Mouse (Mus musculus): ENCODE results near the gene Igf1r. TPM values are rescaled to one million over a fixed set of nuclear protein-coding genes. Genes with fewer than 3 reads are reported as not detected.

Igf1r gene
- polyA plus RNA-seq, 1 experiment from 2014 or later = 10.2 TPM

DNA sequence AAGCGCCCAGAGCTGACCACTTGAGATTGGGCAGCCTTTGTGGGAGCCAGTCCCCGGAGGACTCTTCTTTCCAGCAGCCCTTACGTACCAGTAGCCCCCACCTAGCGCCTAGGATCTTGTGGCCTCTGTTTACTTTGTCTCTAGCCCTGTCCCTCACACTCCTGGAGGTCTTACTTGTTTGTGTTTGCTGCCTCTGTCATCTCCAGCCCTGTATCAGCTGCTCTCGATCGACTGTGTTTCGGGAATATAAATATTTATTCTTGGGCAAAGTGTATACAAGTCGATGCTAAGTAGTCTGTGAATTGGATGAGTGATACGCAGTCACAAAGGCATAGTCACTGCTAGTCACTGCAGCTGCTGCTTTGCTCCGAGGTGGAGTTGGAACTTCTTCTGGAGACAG lies 147.8 kb downstream of the Igf1r start:
- Histone ChIP-seq H3K9me3 (ENCODE audit: control insufficient read depth, low read length) (no peaks in the 10 kb centered on the region), H3K9ac (ENCODE audit: low read depth, low read length) (no peak overlapping the region), H3K36me3 (ENCODE audit: control insufficient read depth, insufficient read depth, low read length) (no peaks in the 10 kb centered on the region), H3K27ac (ENCODE audit: low read depth, low read length) (no peak overlapping the region), H3K4me2 (no peak overlapping the region), H3K4me3 (ENCODE audit: low read depth, low read length) (no peak overlapping the region), H3K4me1 (replicated peaks; ENCODE audit: control insufficient read depth, insufficient read depth, low read length) (peaks cover 14% of the 10 kb centered on the region), H3K27me3 (replicated peaks; ENCODE audit: control insufficient read depth, insufficient read depth, low read length) (no peaks in the 10 kb centered on the region)
- WGBS = 71% methylated on average over 10 of the region's 10 CpGs
- DNase-seq (ENCODE audit: low spot score) (no peak), ATAC-seq (replicated peaks; ENCODE audit: low FRiP score) (no peak)

DNA sequence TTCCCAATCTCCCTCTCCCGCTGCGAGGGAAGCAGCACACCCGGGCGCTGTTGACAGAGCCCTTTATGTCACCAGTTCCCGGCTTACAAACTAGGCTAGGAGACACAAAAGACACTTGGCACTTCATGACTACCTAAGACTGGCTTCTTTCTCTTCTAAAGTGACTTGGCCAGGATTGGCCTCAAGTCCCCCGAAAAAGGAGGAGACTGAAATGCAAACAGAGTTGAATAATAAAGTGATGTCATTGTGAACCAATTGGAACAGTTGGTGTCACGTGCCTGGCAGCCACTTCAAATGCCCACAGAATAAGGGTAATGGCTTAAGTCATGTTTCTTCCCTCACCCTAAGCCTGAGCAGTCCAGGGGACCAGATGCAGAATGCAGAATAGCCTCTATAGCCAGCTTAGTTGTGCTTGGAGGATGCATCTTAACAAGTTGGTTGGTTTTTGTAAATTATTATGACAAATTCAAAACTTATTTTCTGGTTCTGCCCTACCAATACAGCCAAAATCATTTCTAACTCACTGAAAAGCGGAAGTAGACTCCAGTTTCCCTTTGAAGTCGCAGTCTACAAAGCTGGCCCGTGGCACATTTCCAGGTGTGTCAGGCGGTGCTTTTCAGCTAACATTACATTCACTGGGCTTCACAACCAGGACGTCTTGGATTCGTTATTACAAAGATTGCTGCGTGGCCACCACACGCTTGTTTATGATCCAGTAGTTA lies 150.0 kb downstream of the Igf1r start:
- H3K27me3 ChIP-seq (replicated peaks; ENCODE audit: control insufficient read depth, insufficient read depth, low read length) = no peaks in the 10 kb centered on the region
- no peak overlapping the region for H3K27ac ChIP-seq (ENCODE audit: low read depth, low read length)
- H3K36me3 ChIP-seq (ENCODE audit: control insufficient read depth, insufficient read depth, low read length) = no peaks in the 10 kb centered on the region
- DNase-seq (ENCODE audit: low spot score) (no peak), ATAC-seq (replicated peaks; ENCODE audit: low FRiP score) (no peak)
- H3K4me2 ChIP-seq = no peak overlapping the region
- no peak overlapping the region for H3K4me3 ChIP-seq (ENCODE audit: low read depth, low read length)
- 77% methylated on average over 15 of the region's 15 CpGs for WGBS
- H3K9me3 ChIP-seq (ENCODE audit: control insufficient read depth, low read length) = no peaks in the 10 kb centered on the region
- H3K9ac ChIP-seq (ENCODE audit: low read depth, low read length) = no peak overlapping the region
- peaks cover 7% of the 10 kb centered on the region; the same call in 1 of the 2 replicates for H3K4me1 ChIP-seq (replicated peaks; ENCODE audit: control insufficient read depth, insufficient read depth, low read length)

DNA sequence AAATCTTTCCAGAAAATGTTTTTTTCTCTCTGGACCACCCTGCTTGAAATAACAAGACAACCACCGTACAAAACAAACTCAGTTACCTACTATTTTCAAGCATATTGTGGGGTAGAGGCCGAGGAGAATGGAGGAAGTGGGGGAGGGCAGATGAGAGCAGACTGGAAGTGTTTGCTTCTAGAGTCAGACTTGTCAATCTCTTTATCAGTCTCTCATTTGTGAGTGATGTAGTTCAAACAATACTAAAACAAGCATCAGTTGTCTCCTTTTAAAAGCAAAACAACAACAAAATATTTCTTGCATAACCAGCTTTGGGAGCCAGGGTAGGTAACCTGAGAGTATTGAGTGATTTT lies 150.5 kb downstream of the Igf1r start:
- no peak for DNase-seq (ENCODE audit: low spot score)
- WGBS = 25% methylated on average over 2 of the region's 2 CpGs
- no peak overlapping the region for H3K9ac ChIP-seq (ENCODE audit: low read depth, low read length)

DNA sequence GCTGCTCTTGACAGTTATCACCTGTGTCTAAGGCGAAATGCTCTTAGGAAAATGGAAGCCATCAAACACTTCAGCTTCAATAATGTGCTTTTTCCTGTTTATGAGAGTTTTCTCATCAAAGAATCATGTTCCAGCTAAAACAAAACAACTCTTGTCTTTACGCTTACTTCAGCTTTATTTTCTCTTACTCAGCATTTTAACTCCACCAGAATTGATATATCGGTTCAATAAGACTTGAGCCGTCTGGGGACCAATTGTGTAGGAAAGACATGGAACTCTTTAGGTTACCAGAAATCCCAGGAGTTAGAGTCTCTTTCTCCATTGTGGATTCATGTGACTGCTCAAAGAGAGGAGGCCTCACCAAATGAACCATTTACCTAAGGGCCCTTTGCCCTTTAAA lies 158.9 kb downstream of the Igf1r start:
- Histone ChIP-seq H3K9me3 (ENCODE audit: control insufficient read depth, low read length) (no peaks in the 10 kb centered on the region), H3K9ac (ENCODE audit: low read depth, low read length) (no peak overlapping the region), H3K27me3 (replicated peaks; ENCODE audit: control insufficient read depth, insufficient read depth, low read length) (0 out of 2 replicates have a peak, but pooled peaks cover 2% of the 10 kb centered on the region), H3K27ac (ENCODE audit: low read depth, low read length) (no peak overlapping the region), H3K36me3 (ENCODE audit: control insufficient read depth, insufficient read depth, low read length) (no peaks in the 10 kb centered on the region), H3K4me2 (no peak overlapping the region), H3K4me3 (ENCODE audit: low read depth, low read length) (no peak overlapping the region), H3K4me1 (replicated peaks; ENCODE audit: control insufficient read depth, insufficient read depth, low read length) (peaks cover 34% of the 10 kb centered on the region)
- WGBS = 94% methylated on average over 4 of the region's 4 CpGs
- DNase-seq (ENCODE audit: low spot score) (no peak), ATAC-seq (replicated peaks; ENCODE audit: low FRiP score) (no peak)

More for the DNA sequence above, 150.5 kb downstream of the Igf1r start:
- Histone ChIP-seq H3K36me3 (ENCODE audit: control insufficient read depth, insufficient read depth, low read length) (no peaks in the 10 kb centered on the region), H3K27me3 (replicated peaks; ENCODE audit: control insufficient read depth, insufficient read depth, low read length) (no peaks in the 10 kb centered on the region), H3K27ac (ENCODE audit: low read depth, low read length) (no peak overlapping the region), H3K4me3 (ENCODE audit: low read depth, low read length) (no peak overlapping the region), H3K4me1 (replicated peaks; ENCODE audit: control insufficient read depth, insufficient read depth, low read length) (peaks cover 7% of the 10 kb centered on the region; the same call in 1 of the 2 replicates), H3K4me2 (no peak overlapping the region), H3K9me3 (ENCODE audit: control insufficient read depth, low read length) (no peaks in the 10 kb centered on the region)
- ATAC-seq (replicated peaks; ENCODE audit: low FRiP score) = no peak

DNA sequence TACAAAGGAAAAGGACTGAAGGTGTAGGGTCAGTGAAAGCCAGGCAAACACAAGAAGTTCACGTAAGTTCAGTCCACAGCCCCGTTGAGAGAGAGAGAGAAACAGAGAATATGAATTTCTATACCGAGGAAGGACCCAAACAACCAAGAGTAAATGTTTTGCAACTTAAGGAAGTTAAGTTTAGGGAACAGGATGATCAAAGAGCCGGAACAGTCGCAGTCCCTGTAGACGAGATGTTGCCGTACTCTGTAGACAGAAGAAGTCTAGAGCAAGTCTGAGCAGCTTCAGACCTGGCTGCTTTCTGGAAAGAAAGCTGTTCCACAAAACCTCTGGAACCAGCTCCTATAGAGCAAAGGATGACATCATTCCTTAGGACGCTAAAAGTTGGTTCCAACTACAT lies 160.0 kb downstream of the Igf1r start:
- Histone ChIP-seq H3K4me1 (replicated peaks; ENCODE audit: control insufficient read depth, insufficient read depth, low read length) (peaks cover 39% of the 10 kb centered on the region), H3K4me3 (ENCODE audit: low read depth, low read length) (no peak overlapping the region), H3K9ac (ENCODE audit: low read depth, low read length) (no peak overlapping the region), H3K36me3 (ENCODE audit: control insufficient read depth, insufficient read depth, low read length) (no peaks in the 10 kb centered on the region), H3K27ac (ENCODE audit: low read depth, low read length) (no peak overlapping the region), H3K9me3 (ENCODE audit: control insufficient read depth, low read length) (no peaks in the 10 kb centered on the region), H3K4me2 (no peak overlapping the region), H3K27me3 (replicated peaks; ENCODE audit: control insufficient read depth, insufficient read depth, low read length) (0 out of 2 replicates have a peak, but pooled peaks cover 2% of the 10 kb centered on the region)
- no peak for DNase-seq (ENCODE audit: low spot score)
- no peak for ATAC-seq (replicated peaks; ENCODE audit: low FRiP score)
- 77% methylated on average over 8 of the region's 8 CpGs for WGBS

DNA sequence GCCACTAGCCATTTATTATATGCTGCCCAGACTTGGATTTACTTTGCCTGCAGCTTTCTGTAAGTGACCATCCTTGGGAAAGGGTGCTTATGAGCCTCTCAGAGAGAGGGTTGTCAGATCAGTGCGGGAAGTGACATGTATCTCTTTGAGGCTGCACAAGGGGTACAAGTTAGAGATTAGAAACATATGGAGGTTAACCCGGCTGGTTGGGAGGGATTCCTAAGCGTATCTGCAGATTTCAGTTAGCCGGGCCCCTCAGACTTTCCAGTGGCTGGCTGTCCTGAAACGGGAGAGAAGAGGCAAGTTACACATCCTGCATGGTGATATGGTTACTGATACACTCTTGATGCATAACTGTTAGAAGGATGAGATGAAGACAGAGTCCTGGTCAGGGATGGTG lies 161.7 kb downstream of the Igf1r start:
- 0 out of 2 replicates have a peak, but pooled peaks cover 2% of the 10 kb centered on the region for H3K27me3 ChIP-seq (replicated peaks; ENCODE audit: control insufficient read depth, insufficient read depth, low read length)
- H3K27ac ChIP-seq (ENCODE audit: low read depth, low read length) = peak overlapping the region; percentile 56
- peak overlapping the region; percentile 43 for H3K4me2 ChIP-seq
- H3K4me1 ChIP-seq (replicated peaks; ENCODE audit: control insufficient read depth, insufficient read depth, low read length) = peaks cover 43% of the 10 kb centered on the region
- H3K9ac ChIP-seq (ENCODE audit: low read depth, low read length) = no peak overlapping the region
- no peak for DNase-seq (ENCODE audit: low spot score)
- ATAC-seq (replicated peaks; ENCODE audit: low FRiP score) = peak; percentile 60
- H3K36me3 ChIP-seq (ENCODE audit: control insufficient read depth, insufficient read depth, low read length) = no peaks in the 10 kb centered on the region
- WGBS = 26% methylated on average over 5 of the region's 5 CpGs
- H3K9me3 ChIP-seq (ENCODE audit: control insufficient read depth, low read length) = no peaks in the 10 kb centered on the region
- H3K4me3 ChIP-seq (ENCODE audit: low read depth, low read length) = no peak overlapping the region

DNA sequence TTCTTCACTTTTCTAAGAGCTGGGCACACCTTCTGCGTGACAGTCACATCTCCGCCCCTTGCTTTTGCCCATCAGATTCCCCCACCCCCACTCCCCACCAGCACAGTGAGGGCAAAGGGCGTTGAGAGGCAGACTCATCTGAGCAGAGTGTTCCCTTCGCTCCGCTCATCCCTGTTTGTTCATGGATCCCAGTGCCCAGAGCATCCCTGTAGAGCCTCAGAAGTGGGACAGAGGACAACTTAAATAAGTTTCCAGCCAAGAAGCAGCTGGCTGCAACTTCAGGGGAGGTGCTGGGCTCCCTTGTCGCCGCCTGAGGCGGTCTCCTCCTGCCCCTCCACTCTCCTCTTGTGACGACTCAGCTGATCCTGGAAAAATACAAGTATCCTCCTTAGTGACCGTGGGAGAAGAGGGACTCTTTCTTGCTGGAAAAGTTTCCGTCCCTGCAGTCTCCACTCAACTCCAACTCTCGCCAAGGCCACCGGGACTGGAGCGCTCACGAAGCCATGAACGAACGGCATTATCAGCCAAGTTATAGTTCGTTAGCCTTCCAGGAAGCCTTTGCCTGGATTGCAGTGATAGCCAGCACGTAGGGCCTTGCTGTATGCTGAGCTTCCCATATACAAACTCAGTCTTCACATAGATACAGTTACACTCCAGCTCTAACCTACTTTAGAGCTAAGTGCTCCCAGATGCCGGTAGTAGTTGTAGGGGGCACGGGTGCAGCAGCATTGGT lies 162.5 kb downstream of the Igf1r start:
- peak; percentile 86 for ATAC-seq (replicated peaks; ENCODE audit: low FRiP score)
- peak overlapping the region; percentile 56 for H3K27ac ChIP-seq (ENCODE audit: low read depth, low read length)
- no peaks in the 10 kb centered on the region for H3K36me3 ChIP-seq (ENCODE audit: control insufficient read depth, insufficient read depth, low read length)
- H3K4me3 ChIP-seq (ENCODE audit: low read depth, low read length) = 0 out of 2 replicates have a peak overlapping the region, but pooled peaks have one; percentile 0
- DNase-seq (ENCODE audit: low spot score) = no peak
- H3K4me2 ChIP-seq = peak overlapping the region; percentile 43
- H3K9me3 ChIP-seq (ENCODE audit: control insufficient read depth, low read length) = no peaks in the 10 kb centered on the region
- no peak overlapping the region; the same call in 1 of the 2 replicates for H3K9ac ChIP-seq (ENCODE audit: low read depth, low read length)
- 0 out of 2 replicates have a peak, but pooled peaks cover 2% of the 10 kb centered on the region for H3K27me3 ChIP-seq (replicated peaks; ENCODE audit: control insufficient read depth, insufficient read depth, low read length)
- 48% methylated on average over 21 of the region's 21 CpGs for WGBS
- H3K4me1 ChIP-seq (replicated peaks; ENCODE audit: control insufficient read depth, insufficient read depth, low read length) = peaks cover 48% of the 10 kb centered on the region

DNA sequence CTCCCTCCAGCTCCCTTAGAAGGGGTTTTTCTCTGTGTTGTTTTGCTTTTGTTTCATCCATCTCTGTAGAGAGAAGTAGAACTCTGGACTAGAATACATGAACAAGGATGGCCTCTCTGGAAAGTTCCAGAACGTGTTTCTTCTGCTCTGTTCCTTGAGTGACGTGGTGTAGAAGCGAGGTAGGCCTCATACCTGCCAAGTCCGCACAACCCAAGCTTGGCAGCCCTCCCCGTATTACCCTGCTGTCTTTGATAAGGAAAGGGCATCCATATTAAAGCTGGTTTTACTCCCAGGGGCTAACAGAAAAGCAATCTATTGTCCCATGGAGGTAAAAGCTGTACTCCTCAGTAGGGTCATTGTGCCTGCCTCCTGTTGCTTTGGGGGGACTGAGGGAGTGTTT lies 164.9 kb downstream of the Igf1r start:
- Histone ChIP-seq H3K4me2 (no peak overlapping the region), H3K9ac (ENCODE audit: low read depth, low read length) (no peak overlapping the region), H3K27ac (ENCODE audit: low read depth, low read length) (no peak overlapping the region), H3K9me3 (ENCODE audit: control insufficient read depth, low read length) (no peaks in the 10 kb centered on the region), H3K4me3 (ENCODE audit: low read depth, low read length) (no peak overlapping the region), H3K36me3 (ENCODE audit: control insufficient read depth, insufficient read depth, low read length) (no peaks in the 10 kb centered on the region), H3K27me3 (replicated peaks; ENCODE audit: control insufficient read depth, insufficient read depth, low read length) (0 out of 2 replicates have a peak, but pooled peaks cover 7% of the 10 kb centered on the region), H3K4me1 (replicated peaks; ENCODE audit: control insufficient read depth, insufficient read depth, low read length) (peaks cover 53% of the 10 kb centered on the region)
- WGBS = 78% methylated on average over 5 of the region's 5 CpGs
- ATAC-seq (replicated peaks; ENCODE audit: low FRiP score) = no peak
- DNase-seq (ENCODE audit: low spot score) = no peak

All from liver, embryonic 11.5 days (tissue).